Mouse (Mus musculus) heart, postnatal 4 days (tissue): ENCODE measurements at regions not wholly inside any gene's neighbourhood (a gene's known extent, or its start where the extent isn't known, plus 50 kb on each side); places are given as distances from the start of the nearest gene placed in this dataset.

ENCODE experiments used
- DNase-seq: peaks from one replicate; pipeline ENCODE4 v3.0.0; 2021

GRCm38 (mm10) chr1:92277199-92277747 is 81.8 kb upstream of the Hdac4 start:
- DNase-seq: no peak

- no peak for DNase-seq
Observed at GRCm38 (mm10) chr1:92275388-92275787, 79.9 kb upstream of the Hdac4 start.

- DNase-seq: no peak
Observed at GRCm38 (mm10) chr1:92273760-92274159, 78.3 kb upstream of the Hdac4 start.

- no peak for DNase-seq
Observed at GRCm38 (mm10) chr1:92271676-92272291, 76.3 kb upstream of the Hdac4 start.

GRCm38 (mm10) chr1:92270486-92271058 is 75.1 kb upstream of the Hdac4 start:
- DNase-seq: peak; percentile 15

GRCm38 (mm10) chr1:92269464-92269863 is 74.0 kb upstream of the Hdac4 start:
- no peak for DNase-seq

GRCm38 (mm10) chr1:92264941-92265340 is 69.4 kb upstream of the Hdac4 start:
- DNase-seq: peak; percentile 65

GRCm38 (mm10) chr1:92259715-92260392 is 64.4 kb upstream of the Hdac4 start:
- no peak for DNase-seq

- no peak for DNase-seq
Observed at GRCm38 (mm10) chr1:92258026-92258425, 62.5 kb upstream of the Hdac4 start.

- DNase-seq: no peak
Observed at GRCm38 (mm10) chr1:92253086-92253485, 57.6 kb upstream of the Hdac4 start.

GRCm38 (mm10) chr1:92250594-92251463 is 55.3 kb upstream of the Hdac4 start:
- DNase-seq: no peak
